Mouse (Mus musculus) c-Kit-positive CD71-positive TER-119-positive erythroid progenitor cells, embryonic 14.5 days (primary cell): ENCODE measurements around the gene Gm28038.

Experiments used
- DNase-seq: peaks from one replicate; pipeline ENCODE4 v3.0.0-alpha.2; 2013; ENCODE audit warnings: low spot score

Gene Gm28038

DNA sequence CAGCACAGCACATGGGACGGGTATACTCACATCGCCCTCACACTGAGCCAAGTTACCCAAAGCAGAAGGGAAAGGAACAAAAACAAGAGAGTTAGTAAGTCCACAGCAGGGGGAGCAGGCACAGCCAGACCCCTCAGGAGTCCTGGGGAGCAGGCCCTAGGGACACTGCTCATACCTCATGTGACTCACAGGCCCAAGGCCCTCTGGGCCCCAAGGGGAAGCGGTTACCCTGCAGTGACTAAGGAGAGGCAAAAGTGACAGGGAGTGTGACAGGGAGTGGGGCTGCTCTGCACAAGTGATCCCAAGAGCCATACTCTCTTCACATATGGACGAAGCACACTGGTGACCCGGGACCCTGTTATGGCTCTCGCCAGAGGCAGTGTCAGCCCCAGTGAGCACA lies 68.4 kb downstream of the Gm28038 start:
- DNase-seq = no peak
